In the genomic region with DNA sequence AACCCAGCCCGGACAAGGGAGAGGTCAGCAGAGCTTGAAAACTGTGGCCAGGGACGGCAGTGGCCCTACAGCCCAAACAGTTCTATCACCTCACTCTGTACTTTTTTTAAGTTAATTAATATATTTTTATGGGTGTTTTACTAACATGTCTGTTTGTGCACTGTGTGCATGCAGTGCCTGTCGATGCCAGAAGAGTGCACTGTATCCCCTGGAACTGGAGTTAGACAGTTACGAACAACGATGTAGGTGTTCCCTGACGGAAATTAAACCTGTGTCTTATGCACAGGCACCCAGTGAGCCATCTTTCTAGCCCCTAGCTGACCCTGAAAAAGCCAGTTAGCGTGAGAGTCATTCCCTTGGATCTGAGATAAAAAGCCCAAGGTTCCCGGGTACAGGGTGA, we compare ENCODE assay signal across 15 mouse cellular contexts. TPM values are rescaled to one million over a fixed set of nuclear protein-coding genes. Genes with fewer than 3 reads are reported as not detected.
DNase-seq lines count a peak whose midpoint lies in the region; ATAC-seq and TF ChIP-seq lines count a peak whose summit lies in the region.
"Had no signal": no experiment of that assay in that cellular context is flagged by ENCODE, and none has a peak within 500 bp of the region (broad histone marks: within the 10 kb centered on the region; RNA-seq: fewer than 3 reads in every experiment).

No protein-coding gene starts in this region.

- 85% methylated on average over 8 of the region's 8 CpGs for WGBS in stomach, postnatal 0 days

- no peaks in the 10 kb centered on the region for H3K4me1 ChIP-seq in stomach, postnatal 0 days (replicated peaks; ENCODE audit: control insufficient read depth, insufficient read depth)
- H3K4me1 ChIP-seq: embryonic facial prominence, embryonic 12.5 days; heart, embryonic 12.5 days; hindbrain, embryonic 15.5 days; limb, embryonic 10.5 days; neural tube, embryonic 12.5 days had no signal

- DNase-seq in kidney, postnatal 4 days: peak; percentile 34 to 47
- no peak for DNase-seq in kidney, adult 8-10 months
- DNase-seq in thymus, postnatal 0 days (ENCODE audit: low spot score): peak; percentile 5
- no peak for DNase-seq in thymus, postnatal 14 days
- DNase-seq in ZHBTc4 (ENCODE audit: low read depth, low spot score): peak; percentile 65
- no peak for DNase-seq in stomach, postnatal 0 days (ENCODE audit: low spot score)
- DNase-seq in thymus, adult 18-20 months: no peak
- DNase-seq: thymus, postnatal 36 days had no signal

- peak; percentile 69 for TF ChIP-seq CTCF in stomach, postnatal 0 days (IDR thresholded peaks at IDR 0.05; ENCODE audit: low read depth)

- H3K36me3 ChIP-seq in stomach, postnatal 0 days (ENCODE audit: control insufficient read depth, insufficient read depth, low read length): peaks cover 26% of the 10 kb centered on the region

- no peak overlapping the region for H3K4me2 ChIP-seq in stomach, postnatal 0 days (replicated peaks; ENCODE audit: low read depth)
- H3K4me2 ChIP-seq: embryonic facial prominence, embryonic 12.5 days; heart, embryonic 12.5 days; hindbrain, embryonic 15.5 days; neural tube, embryonic 12.5 days had no signal

- ATAC-seq in stomach, postnatal 0 days (ENCODE audit: low FRiP score, low TSS enrichment): no peak

- no peaks in the 10 kb centered on the region for H3K9me3 ChIP-seq in stomach, postnatal 0 days (ENCODE audit: control insufficient read depth, low read length)
- H3K9me3 ChIP-seq: embryonic facial prominence, embryonic 12.5 days; heart, embryonic 12.5 days; hindbrain, embryonic 15.5 days; limb, embryonic 10.5 days; megakaryocyte, embryonic 14.5 days; neural tube, embryonic 12.5 days had no signal

- no peaks in the 10 kb centered on the region for H3K27me3 ChIP-seq in stomach, postnatal 0 days (ENCODE audit: control insufficient read depth, insufficient read depth, low read length)
- H3K27me3 ChIP-seq: embryonic facial prominence, embryonic 12.5 days; heart, embryonic 12.5 days; hindbrain, embryonic 15.5 days; neural tube, embryonic 12.5 days had no signal

- H3K4me3 ChIP-seq in stomach, postnatal 0 days (ENCODE audit: low read depth, low read length): no peak overlapping the region
- H3K4me3 ChIP-seq: embryonic facial prominence, embryonic 12.5 days; heart, embryonic 12.5 days; hindbrain, embryonic 15.5 days; limb, embryonic 10.5 days; megakaryocyte, embryonic 14.5 days; neural tube, embryonic 12.5 days had no signal

- no peak overlapping the region for H3K9ac ChIP-seq in stomach, postnatal 0 days (ENCODE audit: low read length)
- H3K9ac ChIP-seq: embryonic facial prominence, embryonic 12.5 days; heart, embryonic 12.5 days; hindbrain, embryonic 15.5 days; neural tube, embryonic 12.5 days had no signal

- no peak overlapping the region for H3K27ac ChIP-seq in stomach, postnatal 0 days (replicated peaks)
- H3K27ac ChIP-seq: embryonic facial prominence, embryonic 12.5 days; hindbrain, embryonic 15.5 days; limb, embryonic 10.5 days; neural tube, embryonic 12.5 days had no signal

- TF ChIP-seq EP300 in stomach, postnatal 0 days (optimal IDR thresholded peaks at IDR 0.05): no peak

RNA-seq across cellular contexts. Expression of gene Xpo4, which starts 30.3 kb away (rescaled TPM):
- 14.0 and 19.6 TPM in 2 replicates for polyA plus RNA-seq in thymus, postnatal 0 days (2015; fragmentation: Nextera tagmentation; extraction: Ambion mirVana)
- 6.8 and 7.9 TPM in 2 replicates for polyA plus RNA-seq in stomach, postnatal 0 days (2015; fragmentation: Nextera tagmentation; extraction: Ambion mirVana)

RNA-seq across cellular contexts. Expression of gene Gm49361, which starts 50.4 kb away (rescaled TPM):
- not detected in 2 replicates for polyA plus RNA-seq in thymus, postnatal 0 days (2015; fragmentation: Nextera tagmentation; extraction: Ambion mirVana)
- not detected in 2 replicates for polyA plus RNA-seq in stomach, postnatal 0 days (2015; fragmentation: Nextera tagmentation; extraction: Ambion mirVana)
- polyA plus RNA-seq: embryonic facial prominence, embryonic 12.5 days; heart, embryonic 12.5 days; hindbrain, embryonic 15.5 days; large intestine, adult 2 months; limb, embryonic 10.5 days; neural tube, embryonic 12.5 days had no signal

Comparison
In these comparisons a context has a peak if more than half of its experiments do, and no peak if none do; other contexts are left out.
1. DNase-seq: peak in kidney, postnatal 4 days (2 of 2), thymus, postnatal 0 days (single experiment) and ZHBTc4 (single experiment); none in kidney, adult 8-10 months (0 of 2), thymus, postnatal 14 days (single experiment), stomach, postnatal 0 days (single experiment) and thymus, adult 18-20 months (0 of 2).